Mouse (Mus musculus) bone marrow macrophage, adult 2 months (primary cell): ENCODE results near the gene Ankrd52.

Source experiments
- CTCF ChIP-seq: IDR thresholded peaks from 2 replicates; pipeline ENCODE4 v1.5.1; 2012; ENCODE audit warnings: low read depth, mild to moderate bottlenecking, low read length, moderate library complexity
- POLR2A ChIP-seq: IDR thresholded peaks from 2 replicates; pipeline ENCODE4 v1.6.1; 2012; ENCODE audit warnings: mild to moderate bottlenecking, low read depth, low read length, borderline replicate concordance

GRCm38 (mm10) chr10:128376455-128377211, at the start of gene Ankrd52:
- TF ChIP-seq CTCF (no peak), POLR2A (0 out of 2 replicates have a peak, but pooled peaks have one; percentile 4)
